Mouse (Mus musculus) bone marrow macrophage, adult 2 months (primary cell): ENCODE measurements around the gene Klk5.

Source experiments
- CTCF ChIP-seq: IDR thresholded peaks from 2 replicates; pipeline ENCODE4 v1.5.1; 2012; ENCODE audit warnings: low read depth, mild to moderate bottlenecking, low read length, moderate library complexity
- POLR2A ChIP-seq: IDR thresholded peaks from 2 replicates; pipeline ENCODE4 v1.6.1; 2012; ENCODE audit warnings: mild to moderate bottlenecking, low read depth, low read length, borderline replicate concordance

GRCm38 (mm10) chr7:43891788-43892187, 50.0 kb downstream of the Klk5 start:
- TF ChIP-seq CTCF (no peak), POLR2A (no peak)
